In the genomic region with DNA sequence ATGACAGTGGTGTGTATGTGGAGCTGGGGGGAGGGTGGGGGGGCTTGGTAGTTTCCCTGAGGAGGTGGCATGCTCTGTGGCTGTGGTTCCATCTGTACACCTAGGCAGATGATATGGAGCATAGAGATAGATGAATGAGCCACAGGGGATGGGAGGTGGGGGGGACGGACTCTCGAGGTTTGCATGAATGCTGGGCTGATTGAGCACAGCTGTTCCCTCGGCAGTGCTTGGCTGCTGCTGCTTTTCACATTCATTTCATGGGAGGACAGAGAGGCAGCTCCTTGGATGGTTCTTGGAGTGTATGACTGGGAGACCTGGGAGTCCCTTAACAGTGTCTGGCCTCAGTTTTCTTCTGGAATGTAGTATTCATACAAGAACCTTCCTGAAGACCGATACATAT, we compare ENCODE assay signal across 9 mouse cellular contexts.
DNase-seq lines count a peak whose midpoint lies in the region; ATAC-seq and TF ChIP-seq lines count a peak whose summit lies in the region.
"Had no signal": no experiment of that assay in that cellular context is flagged by ENCODE, and none has a peak within 500 bp of the region (broad histone marks: within the 10 kb centered on the region; RNA-seq: fewer than 3 reads in every experiment).

No protein-coding gene starts in this region.

- H3K9me3 ChIP-seq in hindbrain, embryonic 11.5 days (ENCODE audit: control insufficient read depth, low read length) = no peaks in the 10 kb centered on the region
- H3K9me3 ChIP-seq in hindbrain, postnatal 0 days (ENCODE audit: low read length) = no peaks in the 10 kb centered on the region
- no peaks in the 10 kb centered on the region for H3K9me3 ChIP-seq in embryonic facial prominence, embryonic 11.5 days (replicated peaks; ENCODE audit: control insufficient read depth, low read length)
- no peaks in the 10 kb centered on the region for H3K9me3 ChIP-seq in heart, embryonic 15.5 days (replicated peaks)
- H3K9me3 ChIP-seq in limb, embryonic 15.5 days = no peaks in the 10 kb centered on the region
- H3K9me3 ChIP-seq in liver, embryonic 12.5 days (replicated peaks) = 0 out of 2 replicates have a peak, but pooled peaks cover 3% of the 10 kb centered on the region

- WGBS in hindbrain, embryonic 11.5 days = 29% methylated on average over 4 of the region's 4 CpGs
- 26% methylated on average over 4 of the region's 4 CpGs for WGBS in hindbrain, postnatal 0 days
- 23% methylated on average over 4 of the region's 4 CpGs for WGBS in embryonic facial prominence, embryonic 11.5 days
- WGBS in heart, embryonic 15.5 days = 42% methylated on average over 4 of the region's 4 CpGs
- WGBS in limb, embryonic 15.5 days = 9% methylated on average over 4 of the region's 4 CpGs
- WGBS in liver, embryonic 12.5 days (ENCODE audit: insufficient replicate concordance) = 58% methylated on average over 4 of the region's 4 CpGs

- H3K4me2 ChIP-seq in hindbrain, embryonic 11.5 days (replicated peaks; ENCODE audit: low read depth, low read length) = no peak overlapping the region
- no peak overlapping the region for H3K4me2 ChIP-seq in hindbrain, postnatal 0 days (ENCODE audit: low read depth, low read length)
- no peak overlapping the region for H3K4me2 ChIP-seq in embryonic facial prominence, embryonic 11.5 days (ENCODE audit: low read depth, low read length)
- no peak overlapping the region for H3K4me2 ChIP-seq in heart, embryonic 15.5 days
- no peak overlapping the region for H3K4me2 ChIP-seq in limb, embryonic 15.5 days
- no peak overlapping the region for H3K4me2 ChIP-seq in liver, embryonic 12.5 days

- H3K27ac ChIP-seq in hindbrain, embryonic 11.5 days (ENCODE audit: low read depth, low read length) = 0 out of 2 replicates have a peak overlapping the region, but pooled peaks have one; percentile 24
- no peak overlapping the region; the same call in 1 of the 2 replicates for H3K27ac ChIP-seq in hindbrain, postnatal 0 days
- H3K27ac ChIP-seq in embryonic facial prominence, embryonic 11.5 days (replicated peaks; ENCODE audit: low read depth, low read length) = peak overlapping the region; percentile 63
- H3K27ac ChIP-seq in heart, embryonic 15.5 days = peak overlapping the region; percentile 67
- peak overlapping the region; percentile 94 for H3K27ac ChIP-seq in limb, embryonic 15.5 days
- H3K27ac ChIP-seq in liver, embryonic 12.5 days = no peak overlapping the region
- H3K27ac ChIP-seq: liver, embryonic 14.5 days had no signal

- no peaks in the 10 kb centered on the region for H3K36me3 ChIP-seq in hindbrain, embryonic 11.5 days (ENCODE audit: control insufficient read depth, insufficient read depth, low read length)
- H3K36me3 ChIP-seq in hindbrain, postnatal 0 days (ENCODE audit: insufficient read depth, low read length) = no peaks in the 10 kb centered on the region
- no peaks in the 10 kb centered on the region for H3K36me3 ChIP-seq in embryonic facial prominence, embryonic 11.5 days (replicated peaks; ENCODE audit: control insufficient read depth, insufficient read depth, low read depth, low read length)
- no peaks in the 10 kb centered on the region for H3K36me3 ChIP-seq in heart, embryonic 15.5 days
- no peaks in the 10 kb centered on the region for H3K36me3 ChIP-seq in limb, embryonic 15.5 days
- H3K36me3 ChIP-seq in liver, embryonic 12.5 days = no peaks in the 10 kb centered on the region

- H3K4me1 ChIP-seq in hindbrain, embryonic 11.5 days (replicated peaks; ENCODE audit: control insufficient read depth, insufficient read depth, low read length) = peaks cover 20% of the 10 kb centered on the region
- H3K4me1 ChIP-seq in hindbrain, postnatal 0 days (ENCODE audit: insufficient read depth, low read length) = peaks cover 28% of the 10 kb centered on the region
- H3K4me1 ChIP-seq in embryonic facial prominence, embryonic 11.5 days (ENCODE audit: control insufficient read depth, insufficient read depth, low read length) = peaks cover 10% of the 10 kb centered on the region
- peaks cover 43% of the 10 kb centered on the region for H3K4me1 ChIP-seq in heart, embryonic 15.5 days (replicated peaks)
- peaks cover 69% of the 10 kb centered on the region for H3K4me1 ChIP-seq in limb, embryonic 15.5 days
- H3K4me1 ChIP-seq in liver, embryonic 12.5 days = 0 out of 2 replicates have a peak, but pooled peaks cover 11% of the 10 kb centered on the region

- H3K4me3 ChIP-seq in hindbrain, embryonic 11.5 days (ENCODE audit: low read depth, low read length) = no peak overlapping the region
- no peak overlapping the region for H3K4me3 ChIP-seq in hindbrain, postnatal 0 days (ENCODE audit: low read length)
- H3K4me3 ChIP-seq in embryonic facial prominence, embryonic 11.5 days (ENCODE audit: low read depth, low read length) = no peak overlapping the region
- no peak overlapping the region for H3K4me3 ChIP-seq in heart, embryonic 15.5 days
- no peak overlapping the region for H3K4me3 ChIP-seq in limb, embryonic 15.5 days
- no peak overlapping the region for H3K4me3 ChIP-seq in liver, embryonic 12.5 days

- no peaks in the 10 kb centered on the region for H3K27me3 ChIP-seq in hindbrain, embryonic 11.5 days (ENCODE audit: control insufficient read depth, insufficient read depth, low read length)
- H3K27me3 ChIP-seq in hindbrain, postnatal 0 days (ENCODE audit: insufficient read depth, low read length) = no peaks in the 10 kb centered on the region
- H3K27me3 ChIP-seq in embryonic facial prominence, embryonic 11.5 days (ENCODE audit: control insufficient read depth, insufficient read depth, low read length) = no peaks in the 10 kb centered on the region
- H3K27me3 ChIP-seq in heart, embryonic 15.5 days = no peaks in the 10 kb centered on the region
- no peaks in the 10 kb centered on the region for H3K27me3 ChIP-seq in limb, embryonic 15.5 days
- H3K27me3 ChIP-seq in liver, embryonic 12.5 days (replicated peaks) = 0 out of 2 replicates have a peak, but pooled peaks cover 5% of the 10 kb centered on the region

- DNase-seq in hindbrain, embryonic 11.5 days (ENCODE audit: low spot score) = no peak
- DNase-seq in hindbrain, postnatal 0 days (ENCODE audit: low spot score) = no peak
- DNase-seq in embryonic facial prominence, embryonic 11.5 days (ENCODE audit: low spot score) = peak; percentile 73
- DNase-seq in layer of hippocampus, adult 18-20 months (ENCODE audit: low spot score in 2 of 2) = no peak
- no peak for DNase-seq in cerebellum, adult 11-12 months

- TF ChIP-seq CTCF in hindbrain, postnatal 0 days (IDR thresholded peaks at IDR 0.05; ENCODE audit: low read depth) = no peak

- 0 out of 2 replicates have a peak, but pooled peaks have one; percentile 8 for ATAC-seq in hindbrain, embryonic 11.5 days (ENCODE audit: low FRiP score)
- ATAC-seq in hindbrain, postnatal 0 days = no peak
- ATAC-seq in embryonic facial prominence, embryonic 11.5 days (replicated peaks; ENCODE audit: insufficient number of reproducible peaks, low FRiP score, low TSS enrichment, low read depth) = no peak
- 0 out of 2 replicates have a peak, but pooled peaks have one; percentile 9 for ATAC-seq in heart, embryonic 15.5 days (replicated peaks; ENCODE audit: insufficient number of reproducible peaks, insufficient read depth, low FRiP score, low read depth)
- peak; percentile 32; the same call in 1 of the 2 replicates for ATAC-seq in limb, embryonic 15.5 days (ENCODE audit: insufficient number of reproducible peaks, low FRiP score, low TSS enrichment, low read depth)
- ATAC-seq in liver, embryonic 12.5 days = no peak

- no peak overlapping the region for H3K9ac ChIP-seq in hindbrain, embryonic 11.5 days (ENCODE audit: low read depth, low read length)
- H3K9ac ChIP-seq in hindbrain, postnatal 0 days (replicated peaks; ENCODE audit: low read length) = no peak overlapping the region
- H3K9ac ChIP-seq in embryonic facial prominence, embryonic 11.5 days (replicated peaks; ENCODE audit: low read length) = no peak overlapping the region
- H3K9ac ChIP-seq in heart, embryonic 15.5 days = no peak overlapping the region
- H3K9ac ChIP-seq in limb, embryonic 15.5 days = no peak overlapping the region
- H3K9ac ChIP-seq in liver, embryonic 12.5 days = no peak overlapping the region
- H3K9ac ChIP-seq: liver, embryonic 14.5 days had no signal

Comparison
In these comparisons a context has a peak if more than half of its experiments do, and no peak if none do; other contexts are left out.
1. ATAC-seq: peak in hindbrain, embryonic 11.5 days (single experiment), heart, embryonic 15.5 days (single experiment) and limb, embryonic 15.5 days (single experiment); none in hindbrain, postnatal 0 days (single experiment), embryonic facial prominence, embryonic 11.5 days (single experiment) and liver, embryonic 12.5 days (single experiment).
2. H3K27ac ChIP-seq: peak in hindbrain, embryonic 11.5 days (single experiment), embryonic facial prominence, embryonic 11.5 days (single experiment), heart, embryonic 15.5 days (single experiment) and limb, embryonic 15.5 days (single experiment); none in hindbrain, postnatal 0 days (single experiment) and liver, embryonic 12.5 days (single experiment).